Mouse (Mus musculus) G1E (cell line): ENCODE data around the gene Enc1. TPM values are rescaled to one million over a fixed set of nuclear protein-coding genes. Genes with fewer than 3 reads are reported as not detected.

ENCODE experiments used
- ATAC-seq: 2 replicates; pipeline ENCODE4 v1.8.0; 2016; ENCODE audit warnings: mild to moderate bottlenecking; ENCODE audit not compliant: insufficient number of reproducible peaks, poor library complexity, low FRiP score, severe bottlenecking; ENCODE audit errors: extremely low read depth
- DNase-seq: peaks from one replicate; pipeline ENCODE4 v3.0.0; 2012; ENCODE audit warnings: low spot score
- H3K27me3 ChIP-seq: 2 replicates; pipeline ENCODE4 v1.6.1; 2012; ENCODE audit warnings: mild to moderate bottlenecking, low read length, inconsistent platforms; ENCODE audit not compliant: insufficient read depth
- H3K36me3 ChIP-seq: replicated peaks from 2 replicates; pipeline ENCODE3; 2012; ENCODE audit warnings: mild to moderate bottlenecking, inconsistent platforms
- H3K4me1 ChIP-seq: 2 replicates; pipeline ENCODE4 v1.6.1; 2012; ENCODE audit warnings: low read depth, low read length, inconsistent platforms, mixed read lengths; ENCODE audit not compliant: insufficient read depth
- H3K4me3 ChIP-seq: 2 replicates; pipeline ENCODE4 v1.5.1; 2012; ENCODE audit warnings: low read depth, mild to moderate bottlenecking, inconsistent platforms, low read length, moderate library complexity, mixed read lengths
- H3K9me3 ChIP-seq: replicated peaks from 2 replicates; pipeline ENCODE4 v1.6.1; 2012; ENCODE audit warnings: inconsistent platforms
- CTCF ChIP-seq: IDR thresholded peaks from 2 replicates; pipeline ENCODE4 v1.5.1; 2012; ENCODE audit warnings: low read depth, low read length, inconsistent platforms, mixed read lengths
- GATA1 ChIP-seq: IDR thresholded peaks from 2 replicates; pipeline ENCODE4 v1.6.1; 2012; ENCODE audit warnings: borderline replicate concordance, low read length, inconsistent platforms, mixed read lengths
- GATA2 ChIP-seq: IDR thresholded peaks from 2 replicates; pipeline ENCODE4 v1.6.1; 2012; ENCODE audit warnings: low read depth, low read length, inconsistent platforms, borderline replicate concordance
- POLR2AphosphoS5 ChIP-seq: IDR thresholded peaks from 2 replicates; pipeline ENCODE4 v1.6.1; 2012; ENCODE audit warnings: low read depth, low read length, inconsistent platforms; ENCODE audit not compliant: insufficient replicate concordance
- TAL1 ChIP-seq: conservative IDR thresholded peaks from 2 replicates; pipeline ENCODE4 v1.6.1; 2012; ENCODE audit warnings: low read depth, low read length, inconsistent platforms, mixed read lengths
- polyA plus RNA-seq: library from polyadenylated mRNA; stranded (reverse); fragments of >175 nt; gene quantifications from 2 replicates; pipeline ENCODE4 v1.2.3, GENCODE M21; 2012
- total RNA-seq, 2 experiments: library from RNA; stranded (forward) in 1 of 2; stranded (reverse) in 1 of 2; fragments of 200-1000 nt in 1 of 2; fragments of >200 nt in 1 of 2; fragmentation: Nextera tagmentation in 1 of 2; gene quantifications; 2 replicates each; pipeline ENCODE4 v1.2.3; 2014 to 2017

Enc1 gene
- total and polyA plus RNA-seq, 3 experiments = 0.20 to 0.82 (median 0.38) TPM

DNA sequence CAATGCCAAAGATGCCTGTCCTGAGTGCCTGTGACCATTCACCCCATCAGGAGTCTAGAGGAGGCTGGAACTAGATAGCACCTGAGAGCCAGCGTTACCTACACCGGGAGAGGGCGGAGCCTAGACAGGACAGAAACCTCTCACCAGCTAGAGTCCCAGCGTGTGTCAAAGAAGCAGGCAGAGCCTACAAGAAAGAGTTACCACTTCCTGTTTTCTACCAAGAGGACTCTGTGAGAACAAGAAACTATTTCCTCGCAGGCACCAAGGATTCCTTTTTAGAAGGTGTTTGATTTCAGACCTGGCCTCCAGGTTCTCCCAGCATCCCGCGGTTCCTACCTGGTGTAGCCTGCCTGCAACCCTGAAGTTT is 32.8 kb upstream of the Enc1 start:
- H3K4me3 ChIP-seq = no peak overlapping the region
- H3K9me3 ChIP-seq = 0 out of 2 replicates have a peak, but pooled peaks cover 5% of the 10 kb centered on the region
- no peak for TF ChIP-seq GATA1
- TF ChIP-seq POLR2AphosphoS5 = no peak
- no peak for TF ChIP-seq CTCF
- TF ChIP-seq TAL1 = no peak
- no peak for TF ChIP-seq GATA2
- no peaks in the 10 kb centered on the region for H3K36me3 ChIP-seq
- DNase-seq = no peak
- H3K27me3 ChIP-seq = peaks cover 34% of the 10 kb centered on the region
- ATAC-seq = no peak
- peaks cover 29% of the 10 kb centered on the region for H3K4me1 ChIP-seq

DNA sequence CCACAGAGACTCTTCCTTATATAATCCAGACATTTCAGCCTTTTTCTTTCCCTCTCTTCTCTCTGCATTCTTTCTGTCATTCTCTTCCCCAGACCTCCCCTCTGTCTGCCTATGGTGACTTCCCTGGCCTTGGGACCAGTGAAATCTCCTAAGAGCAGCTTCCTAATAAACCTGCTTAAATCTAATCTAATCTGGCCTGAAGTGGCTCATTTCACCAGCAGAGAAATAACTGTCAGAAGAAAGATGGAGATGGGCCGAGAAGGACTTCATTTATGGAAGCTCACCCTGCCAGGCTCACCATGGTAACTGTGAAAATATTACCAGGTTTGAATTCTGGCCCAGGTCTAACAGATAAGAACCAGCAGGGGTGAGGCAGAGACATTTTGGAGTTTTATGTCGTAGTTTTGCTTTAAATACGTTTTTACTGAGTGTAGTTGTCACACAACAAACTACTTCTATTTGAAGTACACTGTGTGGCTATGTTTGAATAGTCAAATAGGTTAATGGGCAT is 32.4 kb upstream of the Enc1 start:
- ATAC-seq (no peak), DNase-seq (no peak)
- Histone ChIP-seq H3K27me3 (peaks cover 30% of the 10 kb centered on the region), H3K4me1 (peaks cover 28% of the 10 kb centered on the region), H3K36me3 (no peaks in the 10 kb centered on the region), H3K9me3 (0 out of 2 replicates have a peak, but pooled peaks cover 5% of the 10 kb centered on the region), H3K4me3 (no peak overlapping the region)
- TF ChIP-seq POLR2AphosphoS5 (no peak), GATA2 (no peak), TAL1 (no peak), CTCF (no peak)

DNA sequence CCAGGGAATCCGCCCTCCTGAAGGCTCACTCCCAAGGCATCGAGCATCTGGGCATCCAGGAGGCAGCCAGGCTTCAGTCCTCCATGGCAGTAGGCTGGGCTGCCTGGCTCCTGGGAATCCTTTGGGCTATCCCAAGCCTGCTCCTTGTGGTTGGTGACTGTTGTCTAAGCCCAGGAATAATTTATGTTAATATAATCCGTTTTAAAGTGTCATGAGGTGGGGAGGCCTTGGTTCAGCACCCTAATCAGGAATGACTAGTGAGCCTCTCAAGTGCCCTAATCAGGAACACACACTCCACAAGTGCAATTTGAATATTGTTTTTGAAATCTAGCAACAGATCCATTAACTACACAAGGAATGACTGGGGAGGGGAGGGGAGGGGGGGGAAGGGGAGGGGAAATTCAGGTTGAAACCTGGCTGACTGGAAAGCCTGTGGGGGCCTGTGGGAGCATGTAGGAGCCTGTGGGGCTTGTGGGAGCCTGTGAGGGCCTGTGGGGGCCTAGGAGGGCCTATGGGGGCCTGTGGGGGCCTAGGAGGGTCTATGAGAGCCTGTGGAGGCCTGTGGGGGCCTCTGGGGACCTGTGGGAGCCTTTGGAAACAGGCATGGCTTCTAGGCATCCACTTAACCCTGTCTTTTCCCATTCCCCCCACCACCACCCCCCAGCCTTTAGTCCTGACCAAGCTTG is 26.2 kb upstream of the Enc1 start:
- no peaks in the 10 kb centered on the region for H3K36me3 ChIP-seq
- no peak for DNase-seq
- H3K27me3 ChIP-seq = peaks cover 27% of the 10 kb centered on the region
- H3K4me3 ChIP-seq = no peak overlapping the region
- H3K4me1 ChIP-seq = no peaks in the 10 kb centered on the region
- H3K9me3 ChIP-seq = 0 out of 2 replicates have a peak, but pooled peaks cover 5% of the 10 kb centered on the region
- TF ChIP-seq GATA1 (no peak), CTCF (no peak), POLR2AphosphoS5 (no peak), GATA2 (no peak), TAL1 (no peak)
- no peak for ATAC-seq

DNA sequence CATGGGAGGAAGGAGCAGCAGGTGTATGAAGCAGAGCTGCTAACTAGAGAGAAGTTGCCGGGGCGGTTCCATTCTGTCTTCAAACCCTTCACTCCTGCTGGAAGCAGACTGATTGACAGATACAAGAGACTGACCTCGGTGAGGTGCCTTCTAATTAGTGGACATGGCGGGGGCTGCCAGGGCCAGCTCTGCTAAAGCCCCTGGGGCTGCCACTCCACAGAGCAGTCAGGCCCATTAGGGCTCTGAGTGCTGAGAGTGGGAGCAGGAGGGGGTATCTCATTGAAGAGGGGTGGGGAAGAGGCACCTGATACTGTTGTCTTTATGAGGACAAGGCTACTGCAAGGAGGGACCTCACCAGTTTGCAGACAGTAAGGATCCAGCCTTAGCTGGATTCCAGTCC is 25.3 kb upstream of the Enc1 start:
- DNase-seq (no peak), ATAC-seq (no peak)
- no peak for TF ChIP-seq GATA2
- TF ChIP-seq TAL1 = no peak
- TF ChIP-seq GATA1 = no peak
- TF ChIP-seq CTCF = no peak
- TF ChIP-seq POLR2AphosphoS5 = no peak
- Histone ChIP-seq H3K36me3 (no peaks in the 10 kb centered on the region), H3K9me3 (no peaks in the 10 kb centered on the region), H3K4me3 (no peak overlapping the region), H3K4me1 (no peaks in the 10 kb centered on the region), H3K27me3 (peaks cover 22% of the 10 kb centered on the region)

DNA sequence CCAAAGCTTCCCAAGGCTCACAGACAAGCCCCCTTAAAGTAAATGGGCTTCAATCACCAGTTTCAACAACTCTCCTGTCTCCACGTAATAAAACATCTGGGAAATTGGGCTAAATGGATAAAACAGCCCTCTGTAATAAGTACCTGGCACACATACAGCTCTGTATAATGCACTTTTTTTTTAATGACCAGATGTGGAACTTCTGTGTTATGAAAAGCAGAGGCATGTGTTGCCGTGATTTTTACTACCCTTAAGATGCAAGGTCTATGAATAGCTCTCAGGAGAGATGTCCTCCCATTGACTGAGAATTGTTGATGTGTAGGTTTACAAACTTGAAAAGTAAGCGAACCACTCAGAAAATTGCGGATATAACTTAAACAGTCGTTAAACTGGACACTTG is 24.7 kb upstream of the Enc1 start:
- Histone ChIP-seq H3K4me3 (no peak overlapping the region), H3K4me1 (no peaks in the 10 kb centered on the region), H3K36me3 (no peaks in the 10 kb centered on the region), H3K9me3 (no peaks in the 10 kb centered on the region), H3K27me3 (peaks cover 24% of the 10 kb centered on the region)
- ATAC-seq = no peak
- TF ChIP-seq GATA2 (no peak), POLR2AphosphoS5 (no peak), TAL1 (no peak), CTCF (no peak), GATA1 (no peak)
- DNase-seq = no peak

DNA sequence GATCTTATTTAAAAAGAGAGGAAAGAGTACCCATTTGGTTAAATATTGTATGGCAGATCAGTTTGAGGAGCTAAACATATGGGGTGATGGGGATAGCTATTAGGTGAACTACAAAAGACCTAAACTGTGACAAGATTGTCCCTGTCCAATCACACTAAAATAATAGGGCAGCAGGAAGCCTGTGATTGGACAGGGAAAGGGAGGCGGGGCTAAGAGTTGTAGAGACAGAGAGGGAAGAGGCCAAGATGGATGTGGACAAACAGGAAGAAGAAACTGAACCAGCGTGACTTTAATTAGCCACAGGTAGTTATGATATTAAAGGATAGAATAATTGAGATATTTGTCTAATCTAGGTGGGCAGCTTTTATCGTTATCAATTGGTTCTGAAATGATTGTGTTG is 20.9 kb upstream of the Enc1 start:
- H3K4me3 ChIP-seq = no peak overlapping the region
- ATAC-seq (no peak), DNase-seq (no peak)
- TF ChIP-seq POLR2AphosphoS5 (no peak), TAL1 (no peak), CTCF (no peak), GATA1 (no peak), GATA2 (no peak)
- no peaks in the 10 kb centered on the region for H3K9me3 ChIP-seq
- H3K27me3 ChIP-seq = peaks cover 12% of the 10 kb centered on the region
- no peaks in the 10 kb centered on the region for H3K36me3 ChIP-seq
- no peaks in the 10 kb centered on the region for H3K4me1 ChIP-seq
